Mouse (Mus musculus): ENCODE measurements around the gene Plekha1.

Gene Plekha1

DNA sequence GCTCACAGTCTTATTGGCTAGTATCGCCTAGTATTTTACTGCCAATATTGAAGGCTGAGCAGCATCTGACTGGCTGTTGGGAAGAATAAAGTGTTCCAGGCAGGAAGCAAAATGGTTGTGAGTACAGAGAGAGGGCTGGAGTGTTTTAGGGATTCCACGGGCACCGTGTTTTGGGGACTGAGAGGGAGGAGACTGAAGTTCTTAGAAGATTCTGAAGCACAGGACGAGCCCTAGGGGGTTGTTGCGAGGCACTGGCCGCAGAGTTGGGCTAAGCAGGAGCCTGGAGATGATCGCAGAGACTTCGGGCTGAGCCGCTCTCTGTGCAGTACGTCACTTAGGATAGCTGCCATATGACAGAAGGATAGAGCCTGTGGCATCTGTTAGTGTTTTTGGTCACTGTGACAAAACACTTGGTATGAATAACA is 88.6 kb downstream of the Plekha1 start:
- DNase-seq (ENCODE audit: low spot score): no peak

DNA sequence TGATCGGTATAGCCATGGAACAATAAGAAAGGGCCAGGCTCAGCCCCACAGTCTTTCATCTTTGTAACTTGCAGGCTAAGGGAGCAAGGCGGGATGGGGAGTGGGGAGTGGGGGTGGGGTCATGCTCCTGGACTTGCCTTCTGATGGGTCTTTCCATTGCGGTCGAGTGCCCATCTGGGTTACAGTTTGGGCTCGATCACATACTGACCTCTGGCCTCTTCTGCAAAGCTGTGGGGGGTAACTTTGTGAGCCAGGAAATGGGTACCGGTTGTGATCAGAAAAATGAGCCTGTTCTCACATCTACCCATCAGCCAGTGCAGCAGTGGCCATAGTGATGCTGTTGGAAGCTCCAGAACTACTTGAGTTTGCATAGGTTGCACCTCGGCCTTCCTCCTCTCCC is 93.0 kb downstream of the Plekha1 start:
- no peak for DNase-seq (ENCODE audit: low spot score)

- peak; percentile 73 for DNase-seq (ENCODE audit: low spot score)
Measured at GRCm38 (mm10) chr7:130959868-130960267, 94.3 kb downstream of the Plekha1 start.

DNA sequence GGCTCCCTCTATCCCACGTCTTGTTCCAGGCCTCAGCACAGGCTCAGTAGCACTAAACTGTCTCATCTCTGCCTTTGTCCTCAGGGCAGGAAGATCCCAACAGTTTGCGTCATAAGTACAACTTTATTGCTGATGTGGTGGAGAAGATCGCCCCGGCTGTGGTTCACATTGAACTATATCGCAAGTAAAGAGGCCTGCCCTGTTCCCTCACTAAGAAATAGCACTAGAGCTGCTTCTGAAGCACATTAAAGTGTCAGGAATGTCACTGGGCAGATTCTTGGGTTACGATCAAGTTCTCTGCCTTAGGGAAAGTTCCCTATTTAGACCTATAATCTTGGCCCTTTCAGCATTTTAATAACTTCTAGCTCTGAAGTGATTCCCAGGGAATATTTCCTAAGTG is 95.9 kb downstream of the Plekha1 start:
- no peak for DNase-seq (ENCODE audit: low spot score)

All from testis, postnatal 10 days (tissue).